Mouse (Mus musculus) cerebellum, postnatal 36 days (tissue): ENCODE results near the gene D430041D05Rik.

ENCODE experiments used
- DNase-seq, 2 experiments: peaks; one replicate each; pipeline ENCODE4 v3.0.0; 2021 to 2022; ENCODE audit warnings: mixed read lengths in 2 of 2

D430041D05Rik gene

GRCm38 (mm10) chr2:104188859-104189258 is 222.0 kb downstream of the D430041D05Rik start:
- peak; percentile 51 to 66 for DNase-seq

GRCm38 (mm10) chr2:104187073-104187472 is 223.7 kb downstream of the D430041D05Rik start:
- DNase-seq: no peak

GRCm38 (mm10) chr2:104185616-104186015 is 225.2 kb downstream of the D430041D05Rik start:
- no peak for DNase-seq

- no peak for DNase-seq
These were observed 226.5 kb downstream of the D430041D05Rik start for GRCm38 (mm10) chr2:104184296-104184695.

GRCm38 (mm10) chr2:104183246-104183845 is 227.5 kb downstream of the D430041D05Rik start:
- no peak for DNase-seq

GRCm38 (mm10) chr2:104179636-104180035 is 231.2 kb downstream of the D430041D05Rik start:
- DNase-seq: no peak

GRCm38 (mm10) chr2:104178251-104178650 is 232.6 kb downstream of the D430041D05Rik start:
- DNase-seq: no peak

GRCm38 (mm10) chr2:104176979-104177704 is 233.7 kb downstream of the D430041D05Rik start:
- DNase-seq: no peak

- no peak for DNase-seq
These were observed 234.4 kb downstream of the D430041D05Rik start for GRCm38 (mm10) chr2:104176166-104176978.

GRCm38 (mm10) chr2:104175476-104176165 is 235.2 kb downstream of the D430041D05Rik start:
- DNase-seq: peak; percentile 29 to 43

- DNase-seq: no peak
These were observed 237.4 kb downstream of the D430041D05Rik start for GRCm38 (mm10) chr2:104173431-104173830.

GRCm38 (mm10) chr2:104172695-104173348 is 238.0 kb downstream of the D430041D05Rik start:
- DNase-seq: no peak

GRCm38 (mm10) chr2:104168186-104168896 is 242.5 kb downstream of the D430041D05Rik start:
- no peak for DNase-seq

- no peak for DNase-seq
These were observed 243.0 kb downstream of the D430041D05Rik start for GRCm38 (mm10) chr2:104167765-104168164.

GRCm38 (mm10) chr2:104165631-104166030 is 245.2 kb downstream of the D430041D05Rik start:
- no peak for DNase-seq

- DNase-seq: no peak
These were observed 246.8 kb downstream of the D430041D05Rik start for GRCm38 (mm10) chr2:104163978-104164487.

GRCm38 (mm10) chr2:104163418-104163817 is 247.4 kb downstream of the D430041D05Rik start:
- DNase-seq: no peak

GRCm38 (mm10) chr2:104157831-104158230 is 253.0 kb downstream of the D430041D05Rik start:
- DNase-seq: no peak

GRCm38 (mm10) chr2:104153876-104154275 is 256.9 kb downstream of the D430041D05Rik start:
- DNase-seq: peak in 1 of 2 experiments; percentile 42

- peak; percentile 86 to 88 for DNase-seq
These were observed 257.5 kb downstream of the D430041D05Rik start for GRCm38 (mm10) chr2:104153345-104153744.
